Mouse (Mus musculus) leukemia stem cell, adult 10-12 weeks (primary cell): Measurements from ENCODE around the gene 4933405O20Rik. TPM values are rescaled to one million over a fixed set of nuclear protein-coding genes. Genes with fewer than 3 reads are reported as not detected.

Source experiments
- polyA plus RNA-seq: library from polyadenylated mRNA; stranded (reverse); fragments of >175 nt; gene quantifications from 2 replicates; pipeline ENCODE4 v1.2.3, GENCODE M21; 2012; ENCODE audit warnings: low replicate concordance

Gene 4933405O20Rik
- polyA plus RNA-seq: not detected in 2 replicates

DNA sequence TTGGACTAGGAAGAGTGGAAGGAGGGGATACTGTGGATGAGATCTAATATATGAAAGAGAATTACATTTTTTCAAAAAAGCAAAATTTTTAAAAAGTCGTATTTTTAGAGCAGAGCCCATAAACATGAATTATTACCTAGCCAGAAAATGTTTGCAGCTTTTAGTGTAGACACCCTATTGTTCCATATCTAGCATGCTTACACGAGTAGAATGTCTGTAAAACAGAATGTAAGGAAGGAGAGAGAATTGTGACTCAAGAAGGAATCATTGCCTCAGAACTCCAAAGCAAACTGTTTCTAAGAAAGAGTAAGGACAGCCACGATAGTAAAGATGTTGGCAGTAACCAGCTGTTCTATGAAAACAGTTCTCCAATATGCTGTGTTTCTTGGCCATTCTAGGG, at the start of gene 4933405O20Rik:
Gene 4933405O20Rik (plus strand): TSS at position 301 of the 400 bp plus-strand sequence.

